Mouse (Mus musculus) lung, embryonic 15.5 days (tissue): ENCODE data around the gene C87436. TPM values are rescaled to one million over a fixed set of nuclear protein-coding genes. Genes with fewer than 3 reads are reported as not detected.
"Not testable (repeated sequence)": the region's sequence is repeated elsewhere in the genome, so short reads cannot be mapped to it uniquely, and the experiment has no call there.

Experiments
- ATAC-seq: fragments of 200-750 bp; cut with Nextera tagmentation; 2 replicates; pipeline ENCODE4 v1.8.0; 2017; ENCODE audit warnings: moderate number of reproducible peaks, borderline replicate concordance; ENCODE audit not compliant: low FRiP score, low TSS enrichment; ENCODE audit errors: extremely low read depth
- H3K27ac ChIP-seq: fragments of 300-500 bp; sonication (generic); 2 replicates; pipeline ENCODE4 v1.5.1; 2015; ENCODE audit warnings: moderate library complexity, mild to moderate bottlenecking, inconsistent platforms
- H3K27me3 ChIP-seq: fragments of 300-500 bp; sonication (generic); 2 replicates; pipeline ENCODE4 v1.6.1; 2015; ENCODE audit warnings: inconsistent platforms
- H3K36me3 ChIP-seq: fragments of 300-500 bp; sonication (generic); 2 replicates; pipeline ENCODE4 v1.6.1; 2015; ENCODE audit warnings: inconsistent platforms
- H3K4me1 ChIP-seq: fragments of 300-500 bp; sonication (generic); 2 replicates; pipeline ENCODE4 v1.6.1; 2015; ENCODE audit warnings: inconsistent platforms
- H3K4me2 ChIP-seq: fragments of 300-500 bp; sonication (generic); 2 replicates; pipeline ENCODE4 v1.6.1; 2015; ENCODE audit warnings: inconsistent platforms, mild to moderate bottlenecking, moderate library complexity
- H3K4me3 ChIP-seq: fragments of 300-500 bp; sonication (generic); 2 replicates; pipeline ENCODE4 v1.5.1; 2015; ENCODE audit warnings: mild to moderate bottlenecking, inconsistent platforms
- H3K9ac ChIP-seq: fragments of 300-500 bp; sonication (generic); 2 replicates; pipeline ENCODE4 v1.6.1; 2015; ENCODE audit warnings: inconsistent platforms
- H3K9me3 ChIP-seq: fragments of 300-500 bp; sonication (generic); 2 replicates; pipeline ENCODE4 v1.6.1; 2016; ENCODE audit warnings: inconsistent platforms
- WGBS: fragments of 180-500 bp; shearing (Covaris S2); methylation state at CpG from one replicate; pipeline ENCODE4 v1.1.7; 2015; 5-methylcytosine and 5-hydroxymethylcytosine counted together
- polyA plus RNA-seq: library from polyadenylated mRNA; unstranded; fragments of >200 nt; fragmentation: Nextera tagmentation; extraction: Ambion mirVana; gene quantifications from 2 replicates; pipeline ENCODE4 v1.2.1, GENCODE M21; 2015

C87436 gene
- polyA plus RNA-seq, 1 experiment from 2014 or later, result 22.1 TPM

DNA sequence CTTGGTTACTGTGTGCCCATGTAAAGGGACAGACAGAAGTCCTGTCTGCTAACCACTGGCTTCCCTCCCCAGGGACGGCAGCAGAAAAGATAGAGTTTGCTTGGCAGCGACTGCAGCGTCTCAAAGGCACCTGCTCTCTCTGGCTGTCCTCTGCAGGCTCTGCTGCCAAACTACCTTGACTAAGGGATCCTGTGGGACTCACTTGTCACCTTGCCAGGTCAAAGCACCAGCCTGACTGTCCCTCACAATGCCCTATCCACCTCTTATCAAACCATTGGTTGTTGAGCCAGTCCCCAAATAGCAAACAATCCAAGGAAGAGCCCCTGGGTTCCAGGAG, 49.9 kb downstream of the C87436 start:
- ATAC-seq, result no peak
- 43% methylated on average over 3 of the region's 3 CpGs for WGBS

DNA sequence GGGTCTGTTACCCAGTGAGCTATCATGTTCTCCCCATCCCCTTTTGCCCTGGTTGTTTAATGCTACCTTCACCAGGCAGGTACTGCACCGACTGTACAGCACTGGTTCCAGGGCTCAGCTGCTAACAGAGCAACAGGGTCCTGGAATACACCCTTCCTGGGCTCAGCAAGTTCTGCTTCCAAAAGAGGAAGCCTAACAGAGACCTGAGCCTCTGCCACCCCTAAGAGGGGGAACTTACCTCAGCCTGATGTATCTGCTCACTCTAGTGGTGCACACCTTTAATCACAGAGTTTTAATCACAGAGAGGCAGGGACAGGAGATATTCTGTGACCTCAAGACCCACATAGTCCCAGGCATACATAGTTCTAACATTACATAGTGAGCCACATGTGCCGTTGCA, 51.8 kb downstream of the C87436 start:
- WGBS, result 94% methylated on average over 2 of the region's 2 CpGs
- Histone ChIP-seq H3K9me3 (no peaks in the 10 kb centered on the region), H3K9ac (no peak overlapping the region), H3K4me3 (no peak overlapping the region), H3K27ac (no peak overlapping the region), H3K27me3 (no peaks in the 10 kb centered on the region), H3K36me3 (no peaks in the 10 kb centered on the region), H3K4me1 (peaks cover 22% of the 10 kb centered on the region), H3K4me2 (no peak overlapping the region)
- ATAC-seq, result no peak

More for the DNA sequence above, 49.9 kb downstream of the C87436 start:
- peaks cover 22% of the 10 kb centered on the region for H3K4me1 ChIP-seq
- H3K9ac ChIP-seq, result peak overlapping the region; percentile 41
- peak overlapping the region; percentile 99 for H3K27ac ChIP-seq
- H3K4me3 ChIP-seq, result no peak overlapping the region
- H3K9me3 ChIP-seq, result no peaks in the 10 kb centered on the region
- peak overlapping the region; percentile 45 for H3K4me2 ChIP-seq
- H3K36me3 ChIP-seq, result no peaks in the 10 kb centered on the region
- no peaks in the 10 kb centered on the region for H3K27me3 ChIP-seq

DNA sequence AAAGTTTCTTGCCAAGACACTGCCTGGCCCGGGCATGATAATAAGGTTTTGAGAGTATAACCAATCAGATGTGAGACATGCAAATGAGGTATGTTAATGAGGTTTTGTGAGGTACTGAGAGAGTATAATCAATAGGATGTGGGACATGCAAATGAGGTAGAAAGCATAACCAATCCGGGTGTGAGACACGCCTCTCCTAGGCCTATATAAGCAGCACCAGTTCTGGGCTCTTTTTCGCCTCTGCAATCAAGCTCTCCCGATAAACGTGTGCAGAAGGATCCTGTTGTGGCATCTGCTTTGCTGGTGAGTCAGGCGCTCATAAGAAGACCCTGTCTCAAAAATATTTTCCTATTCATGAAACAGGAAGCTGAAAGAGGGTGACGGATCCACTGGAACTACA, 52.2 kb downstream of the C87436 start:
- H3K36me3 ChIP-seq, ATAC-seq, H3K27ac ChIP-seq, H3K9me3 ChIP-seq, H3K9ac ChIP-seq, H3K4me3 ChIP-seq, H3K4me2 ChIP-seq, H3K27me3 ChIP-seq: not testable (repeated sequence)
- WGBS, result 91% methylated on average over 8 of the region's 8 CpGs
- H3K4me1 ChIP-seq, result peaks cover 22% of the 10 kb centered on the region

DNA sequence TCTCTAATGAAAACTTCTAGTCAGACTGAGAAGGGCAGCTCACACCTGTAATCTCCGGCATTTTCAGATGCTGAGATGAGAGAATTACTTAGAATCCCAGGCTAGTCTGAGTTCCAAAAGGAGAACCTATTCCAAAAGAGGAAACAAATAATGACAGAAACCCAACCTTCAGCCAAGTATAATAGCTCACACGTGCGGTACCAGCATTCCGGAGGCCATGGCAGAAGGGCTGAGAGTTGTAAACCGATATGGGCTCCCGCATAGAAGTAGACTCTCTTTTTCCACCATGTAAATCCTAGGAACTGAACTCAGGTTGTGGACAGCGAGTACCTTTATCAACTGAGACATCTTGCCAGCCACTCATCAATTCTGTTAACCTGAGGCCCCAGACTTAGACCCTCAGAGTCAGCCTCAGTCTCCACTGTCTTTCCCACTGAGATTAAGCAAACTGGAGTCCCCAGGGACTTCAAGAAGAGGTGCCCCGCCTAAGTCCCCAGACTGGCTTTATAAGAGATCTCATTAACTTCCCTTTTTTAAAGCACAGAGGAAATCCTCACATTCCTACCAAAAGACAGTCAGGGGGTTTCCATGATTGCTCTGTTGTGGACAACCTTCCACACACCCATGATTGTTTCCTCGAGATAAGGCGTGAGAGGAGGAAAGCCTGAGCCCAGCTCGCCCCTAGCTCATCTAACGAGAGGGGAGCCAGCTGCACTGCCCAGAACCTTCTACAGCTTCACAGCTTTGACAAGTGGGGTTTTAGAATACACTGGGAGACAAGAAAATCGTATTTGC, 55.5 kb downstream of the C87436 start:
- Histone ChIP-seq H3K4me3 (no peak overlapping the region), H3K4me2 (no peak overlapping the region), H3K36me3 (no peaks in the 10 kb centered on the region), H3K4me1 (peaks cover 16% of the 10 kb centered on the region; the same call in 1 of the 2 replicates), H3K27me3 (no peaks in the 10 kb centered on the region), H3K9me3 (no peaks in the 10 kb centered on the region), H3K27ac (no peak overlapping the region), H3K9ac (no peak overlapping the region)
- WGBS, result 54% methylated on average over 13 of the region's 13 CpGs
- no peak for ATAC-seq

DNA sequence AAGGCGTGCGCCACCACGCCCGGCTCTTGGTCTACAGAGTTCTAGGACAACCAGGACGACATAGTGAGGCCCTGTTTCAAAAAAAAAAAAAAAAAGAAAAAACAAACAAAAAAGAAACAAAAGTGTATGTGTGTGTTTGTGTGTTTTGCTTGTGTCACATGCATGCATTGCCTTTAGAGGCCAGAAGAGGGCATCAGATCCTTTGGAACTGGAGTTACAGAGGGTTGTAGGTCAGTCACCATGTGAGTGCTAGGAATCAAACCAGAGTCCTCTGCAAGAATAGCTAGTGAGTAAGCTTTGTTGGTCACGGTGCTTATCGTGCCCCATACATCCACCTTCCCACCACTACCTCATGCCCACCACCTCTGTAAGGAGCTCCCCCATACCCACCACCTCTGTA, 56.6 kb downstream of the C87436 start:
- no peaks in the 10 kb centered on the region for H3K27me3 ChIP-seq
- H3K27ac ChIP-seq, result no peak overlapping the region
- ATAC-seq, result no peak
- no peak overlapping the region for H3K4me3 ChIP-seq
- H3K36me3 ChIP-seq, result no peaks in the 10 kb centered on the region
- no peak overlapping the region for H3K9ac ChIP-seq
- no peak overlapping the region for H3K4me2 ChIP-seq
- WGBS, result 92% methylated on average over 7 of the region's 7 CpGs
- no peaks in the 10 kb centered on the region for H3K9me3 ChIP-seq
- peaks cover 16% of the 10 kb centered on the region; the same call in 1 of the 2 replicates for H3K4me1 ChIP-seq

DNA sequence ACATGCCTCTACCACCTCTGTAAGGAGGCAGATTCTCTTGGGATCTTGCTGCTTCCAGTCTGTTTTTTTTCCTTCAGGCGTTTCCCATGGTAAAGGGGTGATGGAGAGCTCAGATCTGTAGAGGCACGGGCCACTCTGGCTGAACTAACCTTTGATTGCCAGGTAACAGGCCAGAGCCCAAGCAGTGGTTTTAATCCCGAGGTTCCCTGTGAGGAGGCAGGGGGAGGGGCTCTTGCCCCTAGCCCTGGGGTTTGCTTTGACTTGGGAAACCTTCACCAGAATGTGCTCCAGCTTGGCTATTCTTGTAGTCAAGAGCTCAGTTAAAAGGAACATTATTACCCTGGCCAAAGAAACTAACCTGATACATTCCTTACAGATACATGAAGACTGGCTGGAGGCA, 57.5 kb downstream of the C87436 start:
- Histone ChIP-seq H3K27ac (no peak overlapping the region), H3K9ac (no peak overlapping the region)
- 56% methylated on average over 3 of the region's 3 CpGs for WGBS

DNA sequence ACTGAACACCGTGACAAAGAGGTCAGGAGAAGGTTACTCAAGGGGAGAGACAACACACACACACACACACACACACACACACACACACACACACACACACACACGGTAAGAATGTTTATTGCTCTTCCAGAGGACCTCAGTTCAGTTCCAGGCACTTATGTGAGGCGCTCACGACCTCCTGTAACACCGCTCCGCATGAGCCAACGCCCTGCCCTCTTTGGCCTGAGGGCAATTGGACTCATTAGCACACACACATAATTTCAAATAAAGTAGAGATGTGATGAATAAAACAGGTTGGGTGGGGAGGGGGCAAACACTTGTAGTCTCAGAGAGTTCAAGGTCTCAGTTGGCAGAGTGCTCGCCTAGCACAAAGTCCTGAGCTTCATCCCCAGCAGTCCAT, 58.0 kb downstream of the C87436 start:
- no peak for ATAC-seq
- H3K4me3 ChIP-seq, result no peak overlapping the region

More for the DNA sequence above, 57.5 kb downstream of the C87436 start:
- Histone ChIP-seq H3K4me2 (no peak overlapping the region), H3K36me3 (no peaks in the 10 kb centered on the region), H3K9me3 (no peaks in the 10 kb centered on the region), H3K27me3 (no peaks in the 10 kb centered on the region), H3K4me1 (peaks cover 16% of the 10 kb centered on the region; the same call in 1 of the 2 replicates), H3K4me3 (no peak overlapping the region)
- no peak for ATAC-seq

DNA sequence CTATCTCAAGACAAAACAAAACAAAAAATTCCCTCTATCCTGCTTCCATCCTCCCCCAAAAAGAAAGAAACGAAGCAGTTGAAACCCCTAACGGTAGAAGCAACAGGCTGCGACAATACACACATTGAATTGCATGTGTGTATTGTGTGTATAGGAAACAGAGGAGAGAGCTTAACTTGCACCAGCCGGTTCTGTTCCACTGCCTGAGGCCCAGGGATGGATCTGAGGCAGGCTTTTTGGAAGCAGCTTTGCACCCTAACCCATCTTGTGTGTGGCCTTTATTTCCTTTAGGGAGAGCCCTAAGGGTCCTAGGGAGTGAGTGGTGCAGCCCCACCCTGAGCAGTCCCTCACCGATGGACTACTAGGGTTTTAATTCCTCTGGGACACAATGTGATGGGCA, 58.4 kb downstream of the C87436 start:
- Histone ChIP-seq H3K4me3 (0 out of 2 replicates have a peak overlapping the region, but pooled peaks have one; percentile 37), H3K9ac (no peak overlapping the region), H3K36me3 (no peaks in the 10 kb centered on the region), H3K27me3 (no peaks in the 10 kb centered on the region), H3K27ac (peak overlapping the region; percentile 74), H3K4me1 (peaks cover 16% of the 10 kb centered on the region; the same call in 1 of the 2 replicates), H3K4me2 (peak overlapping the region; percentile 53), H3K9me3 (no peaks in the 10 kb centered on the region)
- no peak for ATAC-seq
- WGBS, result 73% methylated on average over 5 of the region's 5 CpGs

More for the DNA sequence above, 58.0 kb downstream of the C87436 start:
- Histone ChIP-seq H3K9ac (no peak overlapping the region), H3K36me3 (no peaks in the 10 kb centered on the region), H3K27ac (no peak overlapping the region), H3K27me3 (no peaks in the 10 kb centered on the region), H3K4me2 (no peak overlapping the region), H3K9me3 (no peaks in the 10 kb centered on the region), H3K4me1 (peaks cover 16% of the 10 kb centered on the region; the same call in 1 of the 2 replicates)
- WGBS, result 76% methylated on average over 8 of the region's 8 CpGs

DNA sequence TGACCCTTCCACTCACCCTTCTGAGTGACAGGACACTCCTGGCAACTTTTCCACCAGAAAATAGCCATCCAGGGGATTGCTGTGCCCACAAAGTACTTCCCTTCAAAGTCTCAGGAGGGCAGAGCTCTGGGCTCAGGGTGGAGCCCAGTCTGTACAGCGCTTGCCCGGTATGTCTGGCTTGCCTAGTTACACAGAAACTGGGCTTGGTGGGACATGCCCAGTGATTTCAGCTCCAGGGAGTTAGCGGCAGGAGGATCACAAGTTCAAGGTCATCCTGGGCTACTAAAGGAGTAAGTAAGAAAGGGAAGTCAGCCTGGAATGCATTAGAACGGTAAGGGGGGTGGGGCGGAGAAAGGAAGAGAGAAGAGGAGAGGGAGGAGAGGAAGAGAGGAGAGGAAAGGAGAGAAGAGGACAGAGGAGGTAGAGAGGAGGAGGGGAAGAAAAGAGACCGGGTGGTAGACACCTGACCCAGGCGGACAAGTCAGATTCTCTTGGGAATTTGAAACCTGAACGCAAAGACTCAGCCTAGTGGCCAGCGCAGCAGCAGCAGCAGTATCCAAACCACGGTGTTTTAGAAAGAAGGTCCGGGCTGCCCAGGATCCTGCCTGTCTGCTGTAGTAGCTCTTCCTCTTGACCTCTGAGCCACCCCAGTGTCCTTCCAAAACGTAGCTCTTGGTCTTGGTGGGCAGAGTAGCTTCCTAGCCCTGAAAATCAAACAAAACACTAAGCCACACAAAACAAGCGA, 59.1 kb downstream of the C87436 start:
- ATAC-seq, result peak; percentile 64

DNA sequence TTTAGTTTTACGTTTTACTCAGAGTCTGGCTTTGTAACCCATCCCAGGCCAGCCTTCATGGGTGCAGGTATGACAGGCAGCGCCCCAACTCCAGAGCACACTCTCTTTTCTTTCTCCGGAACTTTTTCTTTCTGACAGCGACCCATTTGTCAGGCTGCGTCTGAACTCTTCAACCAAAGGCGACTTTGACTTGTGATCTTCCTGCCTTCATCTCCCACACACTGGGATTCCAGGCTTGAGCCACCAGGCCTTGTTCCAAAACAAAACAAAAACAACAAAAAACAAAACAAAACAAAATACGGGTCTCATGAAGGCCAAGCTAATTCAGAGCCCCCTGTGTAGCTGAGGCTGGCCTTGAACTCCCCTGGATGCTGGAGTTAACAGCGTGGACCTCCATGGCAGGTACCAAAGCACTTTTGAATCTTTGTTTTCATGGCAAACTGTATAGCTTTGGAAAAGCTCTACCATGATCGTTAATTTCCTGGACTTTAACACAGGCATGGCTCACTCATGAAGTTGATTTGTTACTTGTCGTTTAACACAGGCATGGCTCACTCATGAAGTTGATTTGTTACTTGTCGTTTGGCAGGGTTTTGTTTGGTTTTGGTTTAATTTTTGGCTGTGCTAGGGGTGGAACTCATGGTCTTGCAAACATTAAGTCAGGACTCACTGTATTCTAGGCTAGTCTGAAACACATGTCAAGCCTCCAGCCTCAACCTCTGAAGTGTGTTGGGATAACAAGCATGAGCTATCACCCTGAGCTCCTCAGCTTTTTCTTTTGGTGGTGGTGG, 60.0 kb downstream of the C87436 start:
- no peak for ATAC-seq
- Histone ChIP-seq H3K9me3 (no peaks in the 10 kb centered on the region), H3K4me3 (peak overlapping the region; percentile 37), H3K36me3 (no peaks in the 10 kb centered on the region), H3K27ac (peak overlapping the region; percentile 74), H3K9ac (peak overlapping the region; percentile 48; the same call in 1 of the 2 replicates), H3K4me2 (peak overlapping the region; percentile 53), H3K27me3 (no peaks in the 10 kb centered on the region), H3K4me1 (peaks cover 16% of the 10 kb centered on the region; the same call in 1 of the 2 replicates)
- WGBS, result 47% methylated on average over 11 of the region's 11 CpGs

More for the DNA sequence above, 59.1 kb downstream of the C87436 start:
- H3K4me3 ChIP-seq, result peak overlapping the region; percentile 37
- peak overlapping the region; percentile 48 for H3K9ac ChIP-seq
- no peaks in the 10 kb centered on the region for H3K9me3 ChIP-seq
- H3K4me2 ChIP-seq, result peak overlapping the region; percentile 53
- H3K4me1 ChIP-seq, result peaks cover 16% of the 10 kb centered on the region; the same call in 1 of the 2 replicates
- no peaks in the 10 kb centered on the region for H3K36me3 ChIP-seq
- WGBS, result 11% methylated on average over 13 of the region's 13 CpGs
- peak overlapping the region; percentile 74 for H3K27ac ChIP-seq
- H3K27me3 ChIP-seq, result no peaks in the 10 kb centered on the region

DNA sequence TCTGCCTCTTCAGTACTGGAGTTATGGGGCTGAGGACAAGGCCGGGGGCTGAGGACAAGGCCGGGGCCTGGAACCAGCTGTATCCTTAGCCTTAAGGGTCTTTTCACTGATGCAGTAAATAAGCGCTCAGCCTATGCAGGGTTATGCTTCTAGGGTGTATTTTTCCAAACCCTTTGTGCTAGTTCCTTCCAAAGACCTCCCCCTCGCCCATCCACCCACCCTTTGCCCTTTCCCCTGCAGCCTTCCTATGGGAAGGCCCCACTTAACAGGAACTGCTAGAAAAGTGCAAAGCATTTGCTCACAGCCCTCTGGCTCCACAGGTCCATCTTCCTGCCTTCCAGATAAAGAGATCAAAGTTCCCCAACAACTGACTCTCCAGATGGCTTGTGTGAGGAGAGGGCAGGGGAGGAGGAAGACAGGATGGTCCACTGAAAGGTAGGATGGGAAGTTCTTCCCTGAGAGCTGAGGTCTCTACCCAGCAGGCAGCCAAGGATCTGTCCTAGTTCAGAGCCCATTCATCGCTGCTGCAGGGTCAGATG, 61.5 kb downstream of the C87436 start:
- peaks cover 16% of the 10 kb centered on the region; the same call in 1 of the 2 replicates for H3K4me1 ChIP-seq
- H3K9me3 ChIP-seq, result no peaks in the 10 kb centered on the region
- WGBS, result 66% methylated on average over 5 of the region's 5 CpGs
- H3K27ac ChIP-seq, result no peak overlapping the region
- no peak overlapping the region for H3K4me3 ChIP-seq
- H3K36me3 ChIP-seq, result no peaks in the 10 kb centered on the region
- H3K27me3 ChIP-seq, result no peaks in the 10 kb centered on the region
- H3K4me2 ChIP-seq, result no peak overlapping the region
- no peak for ATAC-seq
- H3K9ac ChIP-seq, result no peak overlapping the region
